Comparison of ENCODE assay signal across 17 mouse cellular contexts in genomic region chr8:77321901-77322300, GRCm38 (mm10).
"Had no signal": no experiment of that assay in that cellular context is flagged by ENCODE, and none has a peak within 500 bp of the region (broad histone marks: within the 10 kb centered on the region; RNA-seq: fewer than 3 reads in every experiment).

No protein-coding gene starts in this region.

- ATAC-seq: liver, postnatal 0 days; lung, postnatal 0 days; midbrain, embryonic 15.5 days had no signal

- H3K27me3 ChIP-seq: lung, embryonic 15.5 days; megakaryocyte, embryonic 14.5 days; midbrain, embryonic 12.5 days; midbrain, embryonic 15.5 days; neural tube, embryonic 12.5 days had no signal

- H3K27ac ChIP-seq: lung, embryonic 15.5 days; macrophage; midbrain, embryonic 12.5 days; midbrain, embryonic 15.5 days; neural tube, embryonic 12.5 days had no signal

- H3K4me1 ChIP-seq: lung, embryonic 15.5 days; midbrain, embryonic 12.5 days; midbrain, embryonic 15.5 days; neural tube, embryonic 12.5 days had no signal

- DNase-seq: liver, postnatal 0 days; lung, adult 2 months; lung, postnatal 14 days; lung, postnatal 36 days; right cerebral cortex, postnatal 14 days; right cerebral cortex, postnatal 4 days; spleen, adult 18-20 months; thymus, adult 18-20 months; thymus, postnatal 14 days; thymus, postnatal 36 days had no signal

- H3K9ac ChIP-seq: liver, postnatal 0 days; lung, embryonic 15.5 days; midbrain, embryonic 12.5 days; midbrain, embryonic 15.5 days; neural tube, embryonic 12.5 days had no signal

- H3K9me3 ChIP-seq: lung, embryonic 15.5 days; megakaryocyte, embryonic 14.5 days; midbrain, embryonic 12.5 days; midbrain, embryonic 15.5 days; neural tube, embryonic 12.5 days had no signal

- H3K36me3 ChIP-seq: lung, embryonic 15.5 days; midbrain, embryonic 12.5 days; midbrain, embryonic 15.5 days; neural tube, embryonic 12.5 days had no signal

- H3K4me3 ChIP-seq: lung, embryonic 15.5 days; megakaryocyte, embryonic 14.5 days; midbrain, embryonic 12.5 days; midbrain, embryonic 15.5 days; neural tube, embryonic 12.5 days had no signal

- H3K4me2 ChIP-seq: lung, embryonic 15.5 days; midbrain, embryonic 12.5 days; midbrain, embryonic 15.5 days; neural tube, embryonic 12.5 days had no signal
